Mouse (Mus musculus): ENCODE data around the gene Hoxa10. TPM values are rescaled to one million over a fixed set of nuclear protein-coding genes. Genes with fewer than 3 reads are reported as not detected.

Gene Hoxa10
- polyA plus RNA-seq, 1 experiment from 2014 or later = 0.31 TPM

- peaks cover 15% of the 10 kb centered on the region for H3K4me1 ChIP-seq (replicated peaks)
- no peak overlapping the region for H3K9ac ChIP-seq
- H3K36me3 ChIP-seq = no peaks in the 10 kb centered on the region
- H3K27me3 ChIP-seq (replicated peaks) = peaks cover 89% of the 10 kb centered on the region
- H3K9me3 ChIP-seq (replicated peaks) = no peaks in the 10 kb centered on the region
- H3K27ac ChIP-seq (ENCODE audit: poor library complexity, severe bottlenecking) = no peak overlapping the region
- no peak overlapping the region for H3K4me3 ChIP-seq
- ATAC-seq (ENCODE audit: insufficient number of reproducible peaks, low FRiP score) = 0 out of 2 replicates have a peak, but pooled peaks have one; percentile 6
- 0 out of 2 replicates have a peak overlapping the region, but pooled peaks have one; percentile 1 for H3K4me2 ChIP-seq
- 7% methylated on average over 23 of the region's 23 CpGs for WGBS
Observed at GRCm38 (mm10) chr6:52270494-52271480, 30.1 kb upstream of the Hoxa10 start.

GRCm38 (mm10) chr6:52268756-52269155, 28.1 kb upstream of the Hoxa10 start:
- Histone ChIP-seq H3K4me1 (replicated peaks) (peaks cover 9% of the 10 kb centered on the region), H3K4me2 (no peak overlapping the region), H3K9me3 (replicated peaks) (no peaks in the 10 kb centered on the region), H3K9ac (no peak overlapping the region), H3K36me3 (no peaks in the 10 kb centered on the region), H3K4me3 (no peak overlapping the region), H3K27me3 (replicated peaks) (peaks cover 92% of the 10 kb centered on the region), H3K27ac (ENCODE audit: poor library complexity, severe bottlenecking) (no peak overlapping the region)
- no peak for ATAC-seq (ENCODE audit: insufficient number of reproducible peaks, low FRiP score)
- 3% methylated on average over 3 of the region's 3 CpGs for WGBS

GRCm38 (mm10) chr6:52268341-52268740, 27.7 kb upstream of the Hoxa10 start:
- Histone ChIP-seq H3K4me2 (no peak overlapping the region), H3K36me3 (no peaks in the 10 kb centered on the region), H3K9me3 (replicated peaks) (no peaks in the 10 kb centered on the region), H3K27me3 (replicated peaks) (peaks cover 92% of the 10 kb centered on the region), H3K27ac (ENCODE audit: poor library complexity, severe bottlenecking) (no peak overlapping the region), H3K9ac (no peak overlapping the region), H3K4me1 (replicated peaks) (peaks cover 5% of the 10 kb centered on the region; the same call in 1 of the 2 replicates), H3K4me3 (no peak overlapping the region)
- WGBS = 5% methylated on average over 7 of the region's 7 CpGs
- no peak for ATAC-seq (ENCODE audit: insufficient number of reproducible peaks, low FRiP score)

- 8% methylated on average over 3 of the region's 3 CpGs for WGBS
- Histone ChIP-seq H3K4me1 (replicated peaks) (no peaks in the 10 kb centered on the region), H3K4me2 (no peak overlapping the region), H3K27me3 (replicated peaks) (peaks cover 93% of the 10 kb centered on the region), H3K9ac (no peak overlapping the region), H3K4me3 (no peak overlapping the region), H3K27ac (ENCODE audit: poor library complexity, severe bottlenecking) (no peak overlapping the region), H3K9me3 (replicated peaks) (no peaks in the 10 kb centered on the region), H3K36me3 (no peaks in the 10 kb centered on the region)
- no peak for ATAC-seq (ENCODE audit: insufficient number of reproducible peaks, low FRiP score)
Observed at GRCm38 (mm10) chr6:52267691-52268090, 27.0 kb upstream of the Hoxa10 start.

- H3K9ac ChIP-seq = no peak overlapping the region
- no peaks in the 10 kb centered on the region for H3K4me1 ChIP-seq (replicated peaks)
- no peaks in the 10 kb centered on the region for H3K36me3 ChIP-seq
- no peak for ATAC-seq (ENCODE audit: insufficient number of reproducible peaks, low FRiP score)
- 23% methylated on average over 5 of the region's 5 CpGs for WGBS
- peaks cover 93% of the 10 kb centered on the region for H3K27me3 ChIP-seq (replicated peaks)
- H3K4me2 ChIP-seq = no peak overlapping the region
- no peak overlapping the region for H3K27ac ChIP-seq (ENCODE audit: poor library complexity, severe bottlenecking)
- H3K4me3 ChIP-seq = no peak overlapping the region
- no peaks in the 10 kb centered on the region for H3K9me3 ChIP-seq (replicated peaks)
Observed at GRCm38 (mm10) chr6:52267221-52267620, 26.6 kb upstream of the Hoxa10 start.

- no peaks in the 10 kb centered on the region for H3K4me1 ChIP-seq (replicated peaks)
- no peaks in the 10 kb centered on the region for H3K36me3 ChIP-seq
- no peaks in the 10 kb centered on the region for H3K9me3 ChIP-seq (replicated peaks)
- ATAC-seq (ENCODE audit: insufficient number of reproducible peaks, low FRiP score) = no peak
- peaks cover 95% of the 10 kb centered on the region for H3K27me3 ChIP-seq (replicated peaks)
- H3K4me3 ChIP-seq = no peak overlapping the region
- no peak overlapping the region for H3K27ac ChIP-seq (ENCODE audit: poor library complexity, severe bottlenecking)
- H3K9ac ChIP-seq = no peak overlapping the region
- no peak overlapping the region for H3K4me2 ChIP-seq
- whole genome bisulfite sequencing = under 1% methylated on average over 9 of the region's 9 CpGs
Observed at GRCm38 (mm10) chr6:52266666-52266985, 26.0 kb upstream of the Hoxa10 start.

GRCm38 (mm10) chr6:52265913-52266665, 25.4 kb upstream of the Hoxa10 start:
- Histone ChIP-seq H3K4me2 (no peak overlapping the region), H3K9ac (no peak overlapping the region), H3K4me3 (no peak overlapping the region), H3K27me3 (replicated peaks) (peaks cover 95% of the 10 kb centered on the region), H3K9me3 (replicated peaks) (no peaks in the 10 kb centered on the region), H3K27ac (ENCODE audit: poor library complexity, severe bottlenecking) (no peak overlapping the region), H3K4me1 (replicated peaks) (peaks cover 2% of the 10 kb centered on the region; the same call in 1 of the 2 replicates), H3K36me3 (no peaks in the 10 kb centered on the region)
- WGBS = 2% methylated on average over 19 of the region's 19 CpGs
- no peak for ATAC-seq (ENCODE audit: insufficient number of reproducible peaks, low FRiP score)

GRCm38 (mm10) chr6:52265306-52265912, 24.8 kb upstream of the Hoxa10 start:
- H3K27ac ChIP-seq (ENCODE audit: poor library complexity, severe bottlenecking) = no peak overlapping the region
- H3K4me3 ChIP-seq = no peak overlapping the region
- no peaks in the 10 kb centered on the region for H3K9me3 ChIP-seq (replicated peaks)
- no peaks in the 10 kb centered on the region for H3K36me3 ChIP-seq
- H3K27me3 ChIP-seq (replicated peaks) = peaks cover 95% of the 10 kb centered on the region
- peaks cover 8% of the 10 kb centered on the region; the same call in 1 of the 2 replicates for H3K4me1 ChIP-seq (replicated peaks)
- no peak for ATAC-seq (ENCODE audit: insufficient number of reproducible peaks, low FRiP score)
- H3K9ac ChIP-seq = no peak overlapping the region
- 2% methylated on average over 18 of the region's 18 CpGs for WGBS
- H3K4me2 ChIP-seq = no peak overlapping the region

GRCm38 (mm10) chr6:52264106-52264790, 23.6 kb upstream of the Hoxa10 start:
- Histone ChIP-seq H3K27ac (ENCODE audit: poor library complexity, severe bottlenecking) (no peak overlapping the region), H3K4me2 (no peak overlapping the region)

GRCm38 (mm10) chr6:52263321-52263585, 22.6 kb upstream of the Hoxa10 start:
- Histone ChIP-seq H3K36me3 (no peaks in the 10 kb centered on the region), H3K9ac (no peak overlapping the region), H3K4me2 (no peak overlapping the region), H3K9me3 (replicated peaks) (no peaks in the 10 kb centered on the region), H3K4me3 (no peak overlapping the region), H3K4me1 (replicated peaks) (peaks cover 13% of the 10 kb centered on the region; the same call in 1 of the 2 replicates), H3K27ac (ENCODE audit: poor library complexity, severe bottlenecking) (no peak overlapping the region), H3K27me3 (replicated peaks) (peaks cover 94% of the 10 kb centered on the region)
- no peak for ATAC-seq (ENCODE audit: insufficient number of reproducible peaks, low FRiP score)
- whole genome bisulfite sequencing = 3% methylated on average over 6 of the region's 6 CpGs

More at GRCm38 (mm10) chr6:52264106-52264790, 23.6 kb upstream of the Hoxa10 start:
- no peak overlapping the region for H3K9ac ChIP-seq
- no peaks in the 10 kb centered on the region for H3K9me3 ChIP-seq (replicated peaks)
- ATAC-seq (ENCODE audit: insufficient number of reproducible peaks, low FRiP score) = no peak
- no peaks in the 10 kb centered on the region for H3K36me3 ChIP-seq
- no peak overlapping the region for H3K4me3 ChIP-seq
- H3K27me3 ChIP-seq (replicated peaks) = peaks cover 94% of the 10 kb centered on the region
- H3K4me1 ChIP-seq (replicated peaks) = peaks cover 13% of the 10 kb centered on the region; the same call in 1 of the 2 replicates
- 4% methylated on average over 5 of the region's 5 CpGs for WGBS

All from heart, embryonic 12.5 days (tissue).